Mouse (Mus musculus): ENCODE measurements around the gene Nppb.

- no peak for TF ChIP-seq CTCF (IDR thresholded peaks at IDR 0.05; ENCODE audit: low read depth)
- no peak for TF ChIP-seq EP300 (IDR thresholded peaks at IDR 0.05; ENCODE audit: low read depth)
Observed at GRCm38 (mm10) chr4:147937021-147937420, 48.6 kb upstream of the Nppb start.

Data from liver, embryonic 14.5 days (tissue).